Mouse (Mus musculus): ENCODE measurements at regions not wholly inside any gene's neighbourhood (a gene's known extent, or its start where the extent isn't known, plus 50 kb on each side); places are given as distances from the start of the nearest gene placed in this dataset.
A peak's percentile ranks its signal among the peaks of the same experiment; 100 is the strongest.

DNA sequence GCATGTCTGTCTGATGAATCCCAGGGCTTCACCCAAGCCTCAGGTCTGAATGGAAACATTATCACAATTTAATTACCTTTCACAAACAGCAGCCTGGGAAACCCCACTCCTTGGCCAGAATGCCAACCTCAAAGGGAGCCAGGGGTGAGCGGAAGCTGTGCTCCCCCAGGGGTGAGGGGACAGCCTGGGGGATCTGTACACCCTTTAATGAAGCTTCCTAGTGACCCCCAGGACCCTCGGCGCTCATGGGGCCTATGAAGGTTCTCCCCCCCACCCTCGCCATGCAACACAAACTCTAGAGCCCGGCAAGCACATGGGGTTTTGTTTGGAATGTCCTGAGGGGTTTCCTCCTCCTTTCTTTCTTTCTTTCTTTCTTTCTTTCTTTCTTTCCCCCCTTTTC is 167.1 kb downstream of the Inhbb start:
- DNase-seq = no peak
- no peak for ATAC-seq
- H3K9me3 ChIP-seq (ENCODE audit: low read length) = no peaks in the 10 kb centered on the region; the same call in 1 of the 2 replicates
- no peak for TF ChIP-seq CTCF (IDR thresholded peaks at IDR 0.05; ENCODE audit: low read depth)
- no peak for TF ChIP-seq EP300 (IDR thresholded peaks at IDR 0.05; ENCODE audit: low read depth)
- 77% methylated on average over 5 of the region's 5 CpGs for WGBS (ENCODE audit: insufficient replicate concordance)
- no peak overlapping the region for H3K4me2 ChIP-seq (ENCODE audit: low read depth, low read length)
- H3K36me3 ChIP-seq (replicated peaks; ENCODE audit: insufficient read depth, low read length) = no peaks in the 10 kb centered on the region
- H3K9ac ChIP-seq (replicated peaks) = no peak overlapping the region
- no peak overlapping the region for H3K4me3 ChIP-seq (ENCODE audit: low read depth, low read length)
- H3K4me1 ChIP-seq (ENCODE audit: insufficient read depth) = no peaks in the 10 kb centered on the region
- H3K27ac ChIP-seq (ENCODE audit: low read depth) = no peak overlapping the region
- H3K27me3 ChIP-seq (ENCODE audit: insufficient read depth, low read length) = no peaks in the 10 kb centered on the region

- Histone ChIP-seq H3K4me3 (ENCODE audit: low read depth, low read length) (no peak overlapping the region), H3K36me3 (replicated peaks; ENCODE audit: insufficient read depth, low read length) (no peaks in the 10 kb centered on the region), H3K4me2 (ENCODE audit: low read depth, low read length) (no peak overlapping the region), H3K27ac (ENCODE audit: low read depth) (peak overlapping the region; percentile 51; the same call in 1 of the 2 replicates), H3K27me3 (ENCODE audit: insufficient read depth, low read length) (no peaks in the 10 kb centered on the region), H3K9me3 (ENCODE audit: low read length) (no peaks in the 10 kb centered on the region; the same call in 1 of the 2 replicates), H3K9ac (replicated peaks) (no peak overlapping the region), H3K4me1 (ENCODE audit: insufficient read depth) (no peaks in the 10 kb centered on the region)
- ATAC-seq (peak; percentile 82), DNase-seq (no peak)
- no peak for TF ChIP-seq CTCF (IDR thresholded peaks at IDR 0.05; ENCODE audit: low read depth)
- TF ChIP-seq EP300 (IDR thresholded peaks at IDR 0.05; ENCODE audit: low read depth) = no peak
- 54% methylated on average over 7 of the region's 7 CpGs for WGBS (ENCODE audit: insufficient replicate concordance)
Observed at GRCm38 (mm10) chr1:119253371-119253851, 168.6 kb downstream of the Inhbb start.

DNA sequence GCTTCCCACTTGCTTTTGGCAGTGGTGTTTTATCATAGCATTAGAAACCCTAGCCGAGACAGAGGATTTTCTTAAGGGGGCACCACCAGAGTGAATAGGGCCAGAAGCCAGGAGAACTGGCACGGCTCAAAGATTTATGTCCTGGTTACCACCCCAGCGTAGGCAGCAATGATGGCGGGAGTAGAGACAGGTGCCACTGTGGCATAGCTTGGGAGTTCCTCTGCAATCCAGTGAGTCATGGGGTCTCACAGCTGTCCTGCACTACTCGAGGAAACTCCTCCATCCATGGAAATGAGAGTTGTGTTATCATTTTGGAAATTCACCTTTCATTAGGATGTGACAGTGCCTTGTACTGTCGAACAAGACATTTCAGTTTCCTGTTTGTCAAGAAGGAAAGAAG is 169.6 kb downstream of the Inhbb start:
- no peaks in the 10 kb centered on the region for H3K36me3 ChIP-seq (replicated peaks; ENCODE audit: insufficient read depth, low read length)
- no peak overlapping the region for H3K4me3 ChIP-seq (ENCODE audit: low read depth, low read length)
- H3K4me1 ChIP-seq (ENCODE audit: insufficient read depth) = no peaks in the 10 kb centered on the region
- H3K27ac ChIP-seq (ENCODE audit: low read depth) = no peak overlapping the region
- DNase-seq (no peak), ATAC-seq (no peak)
- H3K4me2 ChIP-seq (ENCODE audit: low read depth, low read length) = no peak overlapping the region
- H3K9ac ChIP-seq (replicated peaks) = no peak overlapping the region
- TF ChIP-seq EP300 (IDR thresholded peaks at IDR 0.05; ENCODE audit: low read depth) (no peak), CTCF (IDR thresholded peaks at IDR 0.05; ENCODE audit: low read depth) (no peak)
- no peaks in the 10 kb centered on the region; the same call in 1 of the 2 replicates for H3K9me3 ChIP-seq (ENCODE audit: low read length)
- 77% methylated on average over 6 of the region's 6 CpGs for WGBS (ENCODE audit: insufficient replicate concordance)
- H3K27me3 ChIP-seq (ENCODE audit: insufficient read depth, low read length) = no peaks in the 10 kb centered on the region

DNA sequence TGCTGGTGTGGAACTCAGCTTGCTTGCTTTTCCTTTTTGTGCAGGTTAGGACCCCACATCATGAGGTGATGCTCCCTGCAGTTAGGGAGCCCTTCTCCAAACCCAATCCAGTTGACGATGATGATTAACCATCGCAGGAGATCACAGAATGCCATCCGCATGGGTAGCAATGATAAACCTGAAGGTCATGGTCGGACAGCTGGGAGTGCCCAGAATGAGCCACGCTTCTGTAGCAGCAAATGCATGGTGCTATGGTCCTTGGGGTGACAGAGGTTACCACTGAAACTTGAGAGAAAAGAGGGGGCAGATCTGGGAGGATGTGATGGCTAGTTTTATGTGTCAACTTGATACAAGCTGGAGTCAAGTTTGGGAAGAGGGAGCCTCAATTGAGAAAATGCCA is 170.3 kb downstream of the Inhbb start:
- no peak overlapping the region for H3K4me2 ChIP-seq (ENCODE audit: low read depth, low read length)
- no peaks in the 10 kb centered on the region for H3K4me1 ChIP-seq (ENCODE audit: insufficient read depth)
- no peak overlapping the region for H3K9ac ChIP-seq (replicated peaks)
- WGBS (ENCODE audit: insufficient replicate concordance) = 76% methylated on average over 5 of the region's 5 CpGs
- H3K9me3 ChIP-seq (ENCODE audit: low read length) = no peaks in the 10 kb centered on the region; the same call in 1 of the 2 replicates
- H3K4me3 ChIP-seq (ENCODE audit: low read depth, low read length) = no peak overlapping the region
- H3K36me3 ChIP-seq (replicated peaks; ENCODE audit: insufficient read depth, low read length) = no peaks in the 10 kb centered on the region
- H3K27ac ChIP-seq (ENCODE audit: low read depth) = no peak overlapping the region
- no peaks in the 10 kb centered on the region for H3K27me3 ChIP-seq (ENCODE audit: insufficient read depth, low read length)
- DNase-seq (no peak), ATAC-seq (no peak)
- TF ChIP-seq CTCF (IDR thresholded peaks at IDR 0.05; ENCODE audit: low read depth) (no peak), EP300 (IDR thresholded peaks at IDR 0.05; ENCODE audit: low read depth) (no peak)

- ATAC-seq (peak; percentile 78), DNase-seq (peak; percentile 32)
- no peaks in the 10 kb centered on the region for H3K36me3 ChIP-seq (replicated peaks; ENCODE audit: insufficient read depth, low read length)
- H3K27me3 ChIP-seq (ENCODE audit: insufficient read depth, low read length) = no peaks in the 10 kb centered on the region
- no peaks in the 10 kb centered on the region for H3K4me1 ChIP-seq (ENCODE audit: insufficient read depth)
- H3K9ac ChIP-seq (replicated peaks) = no peak overlapping the region
- H3K9me3 ChIP-seq (ENCODE audit: low read length) = no peaks in the 10 kb centered on the region
- WGBS (ENCODE audit: insufficient replicate concordance) = 57% methylated on average over 5 of the region's 5 CpGs
- H3K27ac ChIP-seq (ENCODE audit: low read depth) = peak overlapping the region; percentile 55; the same call in 1 of the 2 replicates
- no peak overlapping the region for H3K4me2 ChIP-seq (ENCODE audit: low read depth, low read length)
- H3K4me3 ChIP-seq (ENCODE audit: low read depth, low read length) = no peak overlapping the region
- peak; percentile 25; the same call in 1 of the 2 replicates for TF ChIP-seq CTCF (IDR thresholded peaks at IDR 0.05; ENCODE audit: low read depth)
- TF ChIP-seq EP300 (IDR thresholded peaks at IDR 0.05; ENCODE audit: low read depth) = no peak
Observed at GRCm38 (mm10) chr1:119248776-119249495, 173.1 kb downstream of the Inhbb start.

- Histone ChIP-seq H3K4me2 (ENCODE audit: low read depth, low read length) (no peak overlapping the region), H3K4me3 (ENCODE audit: low read depth, low read length) (no peak overlapping the region), H3K27me3 (ENCODE audit: insufficient read depth, low read length) (no peaks in the 10 kb centered on the region), H3K4me1 (ENCODE audit: insufficient read depth) (no peaks in the 10 kb centered on the region), H3K27ac (ENCODE audit: low read depth) (no peak overlapping the region), H3K36me3 (replicated peaks; ENCODE audit: insufficient read depth, low read length) (no peaks in the 10 kb centered on the region), H3K9ac (replicated peaks) (no peak overlapping the region), H3K9me3 (ENCODE audit: low read length) (no peaks in the 10 kb centered on the region)
- ATAC-seq = no peak
- TF ChIP-seq EP300 (IDR thresholded peaks at IDR 0.05; ENCODE audit: low read depth) = no peak
- TF ChIP-seq CTCF (IDR thresholded peaks at IDR 0.05; ENCODE audit: low read depth) = no peak
- DNase-seq = no peak
- 62% methylated on average over 3 of the region's 3 CpGs for WGBS (ENCODE audit: insufficient replicate concordance)
Observed at GRCm38 (mm10) chr1:119247117-119247516, 174.9 kb downstream of the Inhbb start.

Measured in liver, postnatal 0 days (tissue).